Mouse (Mus musculus): ENCODE data around the gene Olfr221. TPM values are rescaled to one million over a fixed set of nuclear protein-coding genes. Genes with fewer than 3 reads are reported as not detected.
A peak's percentile ranks its signal among the peaks of the same experiment; 100 is the strongest.

Olfr221 gene
- polyA plus RNA-seq, 1 experiment, result 0.53 TPM

DNA sequence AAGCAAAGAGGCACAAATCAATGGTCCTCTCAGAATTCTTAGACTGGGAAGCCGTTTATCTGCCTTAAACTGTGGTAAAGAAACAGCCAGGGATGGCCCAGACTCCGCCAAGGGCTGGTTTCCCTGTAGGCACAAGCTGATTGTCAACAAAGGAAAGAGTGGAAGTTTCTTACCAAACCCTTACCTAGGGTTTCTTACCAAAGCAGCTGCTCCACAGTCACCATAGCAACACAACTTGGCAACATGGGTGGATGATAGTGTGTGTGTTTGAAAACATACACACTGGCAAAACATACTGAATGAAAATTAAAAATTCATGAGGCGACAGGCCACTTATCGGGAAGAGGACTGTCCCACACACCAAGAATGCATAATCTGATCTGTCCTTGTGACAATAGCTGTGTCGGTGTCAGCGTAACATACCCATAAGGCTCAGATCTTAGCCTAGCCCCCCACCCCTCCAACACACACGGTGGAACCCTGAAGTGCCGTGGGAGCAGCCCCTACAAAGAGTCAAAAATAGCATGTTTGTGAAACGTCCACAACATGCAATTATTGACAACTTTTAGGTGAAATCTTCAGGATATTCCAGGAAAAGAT, 3.8 kb upstream of the Olfr221 start:
- Histone ChIP-seq H3K27ac (ENCODE audit: control insufficient read depth, insufficient read depth, low read depth, low read length) (no peak overlapping the region), H3K4me1 (ENCODE audit: control insufficient read depth, insufficient read depth, low read length) (peaks cover 2% of the 10 kb centered on the region), H3K27me3 (ENCODE audit: control insufficient read depth, insufficient read depth, low read length) (no peaks in the 10 kb centered on the region), H3K4me3 (ENCODE audit: control insufficient read depth, low read depth, low read length) (no peak overlapping the region), H3K36me3 (ENCODE audit: control insufficient read depth, insufficient read depth, low read length) (no peaks in the 10 kb centered on the region)
- no peak for TF ChIP-seq CTCF (IDR thresholded peaks at IDR 0.05; ENCODE audit: control insufficient read depth, insufficient read depth, insufficient replicate concordance, low read depth, low read length)
- no peak for TF ChIP-seq POLR2A (IDR thresholded peaks at IDR 0.05; ENCODE audit: control insufficient read depth, low read depth, low read length)

DNA sequence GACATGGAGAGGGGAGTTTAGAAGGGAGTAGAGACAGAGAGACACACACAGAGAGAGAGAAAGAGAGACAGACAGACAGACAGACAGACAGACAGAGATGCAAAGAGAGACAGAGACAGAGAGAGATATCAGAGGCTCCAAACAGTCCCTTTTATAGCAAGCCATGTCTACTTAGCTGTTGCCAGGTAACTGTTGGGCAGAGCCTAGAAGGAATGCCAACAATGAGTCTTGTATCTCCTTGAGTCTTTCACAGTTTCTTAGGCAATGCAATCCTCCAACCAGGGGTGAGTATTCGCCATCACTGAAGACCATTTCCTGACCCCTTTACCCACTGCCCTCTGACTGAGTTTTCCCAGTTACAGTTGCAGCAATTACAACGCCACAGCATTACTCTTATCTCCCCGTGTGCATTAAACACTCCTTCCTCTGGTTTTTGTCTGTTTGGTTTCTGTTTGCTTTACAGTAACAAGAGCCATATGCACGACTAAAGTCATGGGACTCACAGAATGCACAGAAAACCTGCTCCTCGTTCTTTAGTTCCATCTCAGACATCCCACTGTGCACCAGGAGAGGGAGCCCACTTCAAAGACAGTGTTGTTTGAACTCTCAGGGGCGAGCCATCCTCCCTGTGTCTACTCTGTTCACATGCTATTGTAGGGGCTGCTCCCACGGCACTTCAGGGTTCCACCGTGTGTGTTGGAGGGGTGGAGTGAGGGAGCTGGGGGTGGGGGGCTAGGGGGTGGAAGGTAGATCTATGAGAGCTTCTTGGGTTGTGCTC, 2.8 kb upstream of the Olfr221 start:
- Histone ChIP-seq H3K4me1 (ENCODE audit: control insufficient read depth, insufficient read depth, low read length) (peaks cover 2% of the 10 kb centered on the region), H3K27me3 (ENCODE audit: control insufficient read depth, insufficient read depth, low read length) (no peaks in the 10 kb centered on the region), H3K27ac (ENCODE audit: control insufficient read depth, insufficient read depth, low read depth, low read length) (no peak overlapping the region)

DNA sequence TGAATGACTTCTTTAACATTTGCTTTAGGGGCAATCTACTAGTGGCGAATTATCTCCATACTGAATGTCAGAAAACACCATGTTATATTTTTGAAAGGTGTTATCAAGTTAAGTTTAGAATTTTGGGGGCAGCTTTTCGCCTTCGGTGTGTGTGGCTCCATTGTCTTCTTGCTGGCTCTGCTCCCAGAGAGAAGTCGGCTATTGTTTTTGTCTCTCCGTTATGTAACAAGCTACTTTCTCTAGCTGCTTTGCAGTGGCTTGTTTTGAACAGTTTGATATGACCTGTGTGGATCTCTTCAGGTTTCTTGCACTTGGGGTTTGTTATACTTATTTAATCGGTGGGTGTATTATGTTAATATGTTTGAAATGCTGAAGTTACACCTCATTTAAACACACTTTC, 1.2 kb upstream of the Olfr221 start:
- Histone ChIP-seq H3K36me3 (ENCODE audit: control insufficient read depth, insufficient read depth, low read length) (no peaks in the 10 kb centered on the region), H3K27me3 (ENCODE audit: control insufficient read depth, insufficient read depth, low read length) (no peaks in the 10 kb centered on the region), H3K4me1 (ENCODE audit: control insufficient read depth, insufficient read depth, low read length) (peaks cover 2% of the 10 kb centered on the region), H3K4me3 (ENCODE audit: control insufficient read depth, low read depth, low read length) (no peak overlapping the region), H3K27ac (ENCODE audit: control insufficient read depth, insufficient read depth, low read depth, low read length) (no peak overlapping the region)
- no peak for TF ChIP-seq POLR2A (IDR thresholded peaks at IDR 0.05; ENCODE audit: control insufficient read depth, low read depth, low read length)
- no peak for TF ChIP-seq CTCF (IDR thresholded peaks at IDR 0.05; ENCODE audit: control insufficient read depth, insufficient read depth, insufficient replicate concordance, low read depth, low read length)

More for the DNA sequence above, 2.8 kb upstream of the Olfr221 start:
- Histone ChIP-seq H3K36me3 (ENCODE audit: control insufficient read depth, insufficient read depth, low read length) (no peaks in the 10 kb centered on the region), H3K4me3 (ENCODE audit: control insufficient read depth, low read depth, low read length) (no peak overlapping the region)
- TF ChIP-seq CTCF (IDR thresholded peaks at IDR 0.05; ENCODE audit: control insufficient read depth, insufficient read depth, insufficient replicate concordance, low read depth, low read length), result peak; percentile 22; the same call in 1 of the 2 replicates
- TF ChIP-seq POLR2A (IDR thresholded peaks at IDR 0.05; ENCODE audit: control insufficient read depth, low read depth, low read length), result no peak

DNA sequence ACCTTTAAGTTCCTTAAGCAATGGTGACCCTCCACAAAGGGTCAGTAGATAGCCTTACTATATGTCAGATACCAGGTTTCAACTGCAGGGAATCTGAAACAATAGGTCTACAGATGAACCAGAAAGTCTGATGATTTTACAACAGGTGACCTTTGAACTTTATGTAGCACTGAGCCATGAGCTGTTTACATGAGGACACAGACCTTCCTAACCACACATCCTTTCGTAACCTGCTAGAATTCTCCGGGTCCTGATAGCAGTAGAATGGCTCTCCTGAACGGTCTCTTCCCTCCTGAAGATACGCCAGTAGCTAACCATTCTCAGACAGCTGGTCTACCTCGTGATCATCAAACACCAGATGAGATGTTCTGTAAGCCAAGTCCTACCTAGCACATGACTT, 2.9 kb downstream of the Olfr221 start:
- TF ChIP-seq POLR2A (IDR thresholded peaks at IDR 0.05; ENCODE audit: control insufficient read depth, low read depth, low read length) (no peak), CTCF (IDR thresholded peaks at IDR 0.05; ENCODE audit: control insufficient read depth, insufficient read depth, insufficient replicate concordance, low read depth, low read length) (no peak)
- Histone ChIP-seq H3K36me3 (ENCODE audit: control insufficient read depth, insufficient read depth, low read length) (no peaks in the 10 kb centered on the region), H3K27ac (ENCODE audit: control insufficient read depth, insufficient read depth, low read depth, low read length) (no peak overlapping the region)

DNA sequence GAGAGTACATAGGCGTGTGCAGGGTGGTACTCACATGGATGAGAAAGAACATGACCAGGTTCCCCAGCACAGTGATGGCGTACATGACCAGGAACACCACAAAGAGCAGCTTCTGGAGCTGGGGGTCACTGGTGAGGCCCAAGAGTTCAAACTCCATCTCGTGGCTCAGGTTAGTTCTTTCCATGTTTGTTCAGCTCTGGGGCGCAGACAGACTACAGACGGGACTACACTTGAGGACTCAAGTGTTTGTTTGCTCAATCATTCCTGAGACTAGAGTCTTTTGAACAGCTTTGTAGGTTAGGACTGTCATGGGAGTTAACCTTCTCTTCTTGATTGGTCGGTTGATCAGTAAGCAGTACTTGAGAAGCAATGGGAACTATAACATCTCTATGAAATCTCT, 6.3 kb downstream of the Olfr221 start:
- TF ChIP-seq POLR2A (IDR thresholded peaks at IDR 0.05; ENCODE audit: control insufficient read depth, low read depth, low read length) (no peak), CTCF (IDR thresholded peaks at IDR 0.05; ENCODE audit: control insufficient read depth, insufficient read depth, insufficient replicate concordance, low read depth, low read length) (no peak)
- Histone ChIP-seq H3K4me3 (ENCODE audit: control insufficient read depth, low read depth, low read length) (no peak overlapping the region), H3K27me3 (ENCODE audit: control insufficient read depth, insufficient read depth, low read length) (no peaks in the 10 kb centered on the region), H3K36me3 (ENCODE audit: control insufficient read depth, insufficient read depth, low read length) (no peaks in the 10 kb centered on the region), H3K4me1 (ENCODE audit: control insufficient read depth, insufficient read depth, low read length) (no peaks in the 10 kb centered on the region), H3K27ac (ENCODE audit: control insufficient read depth, insufficient read depth, low read depth, low read length) (no peak overlapping the region)

More for the DNA sequence above, 2.9 kb downstream of the Olfr221 start:
- Histone ChIP-seq H3K4me1 (ENCODE audit: control insufficient read depth, insufficient read depth, low read length) (no peaks in the 10 kb centered on the region), H3K4me3 (ENCODE audit: control insufficient read depth, low read depth, low read length) (no peak overlapping the region), H3K27me3 (ENCODE audit: control insufficient read depth, insufficient read depth, low read length) (no peaks in the 10 kb centered on the region)

DNA sequence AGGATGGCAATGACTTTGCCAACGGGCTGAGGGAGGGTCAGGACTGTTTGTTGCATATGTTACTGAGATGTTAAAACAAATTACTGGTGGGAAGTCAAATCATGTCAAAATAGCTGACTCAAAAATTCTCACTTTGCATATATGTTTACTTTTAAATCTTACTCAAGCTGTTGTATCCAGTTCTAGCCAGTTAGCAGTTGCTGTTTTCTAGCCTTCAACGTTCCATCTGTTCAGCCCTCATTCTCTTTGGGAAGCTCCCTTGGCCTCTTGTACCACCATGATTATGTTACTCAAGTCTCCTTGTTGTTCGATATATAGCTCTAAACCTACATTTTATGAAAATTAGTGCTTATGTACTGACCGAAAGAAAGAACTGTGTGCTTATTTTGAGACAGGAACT, 15.9 kb downstream of the Olfr221 start:
- Histone ChIP-seq H3K27ac (ENCODE audit: control insufficient read depth, insufficient read depth, low read depth, low read length) (no peak overlapping the region), H3K4me1 (ENCODE audit: control insufficient read depth, insufficient read depth, low read length) (peaks cover 8% of the 10 kb centered on the region), H3K27me3 (ENCODE audit: control insufficient read depth, insufficient read depth, low read length) (no peaks in the 10 kb centered on the region), H3K4me3 (ENCODE audit: control insufficient read depth, low read depth, low read length) (no peak overlapping the region), H3K36me3 (ENCODE audit: control insufficient read depth, insufficient read depth, low read length) (no peaks in the 10 kb centered on the region)
- no peak for TF ChIP-seq CTCF (IDR thresholded peaks at IDR 0.05; ENCODE audit: control insufficient read depth, insufficient read depth, insufficient replicate concordance, low read depth, low read length)
- TF ChIP-seq POLR2A (IDR thresholded peaks at IDR 0.05; ENCODE audit: control insufficient read depth, low read depth, low read length), result no peak

DNA sequence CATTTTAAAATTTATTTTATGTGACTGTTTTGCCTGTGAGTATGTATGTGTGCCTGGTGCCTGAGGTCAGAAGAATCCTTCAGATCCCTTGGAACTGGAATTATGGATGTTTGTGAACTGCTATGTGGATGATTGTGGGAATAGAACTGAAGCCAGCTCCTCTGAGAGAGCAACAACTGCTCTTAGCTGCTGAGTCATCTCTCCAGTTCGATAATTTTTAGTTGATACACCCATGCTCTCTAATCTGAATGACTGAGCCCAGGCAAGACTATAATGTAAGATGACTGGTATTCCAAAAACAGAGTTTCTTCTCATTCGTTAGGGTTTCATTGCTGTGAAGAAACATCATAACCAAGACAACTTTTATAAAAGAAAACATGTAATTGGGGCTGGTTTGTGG, 18.1 kb downstream of the Olfr221 start:
- no peak overlapping the region for H3K27ac ChIP-seq (ENCODE audit: control insufficient read depth, insufficient read depth, low read depth, low read length)
- no peaks in the 10 kb centered on the region for H3K27me3 ChIP-seq (ENCODE audit: control insufficient read depth, insufficient read depth, low read length)
- TF ChIP-seq POLR2A (IDR thresholded peaks at IDR 0.05; ENCODE audit: control insufficient read depth, low read depth, low read length), result no peak
- TF ChIP-seq CTCF (IDR thresholded peaks at IDR 0.05; ENCODE audit: control insufficient read depth, insufficient read depth, insufficient replicate concordance, low read depth, low read length), result no peak
- peaks cover 11% of the 10 kb centered on the region for H3K4me1 ChIP-seq (ENCODE audit: control insufficient read depth, insufficient read depth, low read length)
- no peaks in the 10 kb centered on the region for H3K36me3 ChIP-seq (ENCODE audit: control insufficient read depth, insufficient read depth, low read length)
- H3K4me3 ChIP-seq (ENCODE audit: control insufficient read depth, low read depth, low read length), result peak overlapping the region; percentile 50; the same call in 1 of the 2 replicates

All from testis, adult 2 months (tissue).